Mouse (Mus musculus) forelimb bud, embryonic 11.5 days (tissue): Measurements from ENCODE around the gene Car3.

Experiments
- DNase-seq: peaks from one replicate; pipeline ENCODE4 v3.0.0-alpha.2; 2012; ENCODE audit warnings: low read depth, low spot score

Gene Car3

GRCm38 (mm10) chr3:14904165-14904564 lies 40.9 kb downstream of the Car3 start:
- DNase-seq = no peak

DNA sequence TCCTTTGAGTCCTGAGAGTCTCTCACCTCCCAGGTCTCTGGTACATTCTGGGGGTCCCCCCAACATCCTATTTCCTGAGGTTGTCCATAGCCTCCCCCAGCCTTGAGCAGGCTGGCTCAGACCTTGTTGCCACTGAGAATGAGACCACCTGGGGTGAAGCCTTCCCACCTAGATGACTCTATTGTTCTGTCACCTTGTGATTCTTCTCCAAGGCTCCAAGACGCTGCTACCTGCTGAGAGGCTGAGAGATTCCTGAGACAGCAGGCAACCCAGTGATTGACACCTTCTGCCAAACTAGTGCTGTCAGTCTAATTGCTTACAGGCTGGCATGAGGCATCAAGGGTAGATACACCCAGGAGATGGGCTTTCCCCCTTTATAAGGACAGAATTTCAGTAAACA lies 44.0 kb downstream of the Car3 start:
- no peak for DNase-seq

- DNase-seq = no peak
These were observed 48.8 kb downstream of the Car3 start for GRCm38 (mm10) chr3:14911992-14912582.

DNA sequence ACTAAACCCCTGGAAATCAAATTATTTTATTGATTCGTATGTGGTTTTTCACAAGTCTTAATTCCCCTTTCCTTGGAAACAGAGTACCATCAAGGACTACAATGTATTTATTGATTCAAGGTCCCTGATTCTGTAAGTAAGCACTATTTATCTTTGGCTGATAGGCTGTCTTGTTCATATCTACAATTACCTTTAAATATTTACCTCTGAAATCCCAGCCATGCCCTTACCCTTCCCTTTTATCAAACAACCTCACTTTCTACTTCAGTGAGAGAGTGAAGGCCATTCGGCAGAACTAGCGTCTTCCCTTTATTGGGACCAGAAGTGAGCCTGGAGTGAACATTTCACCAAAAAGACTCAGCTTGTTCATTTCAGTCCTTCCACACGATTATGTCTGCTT lies 50.5 kb downstream of the Car3 start:
- DNase-seq = no peak

DNA sequence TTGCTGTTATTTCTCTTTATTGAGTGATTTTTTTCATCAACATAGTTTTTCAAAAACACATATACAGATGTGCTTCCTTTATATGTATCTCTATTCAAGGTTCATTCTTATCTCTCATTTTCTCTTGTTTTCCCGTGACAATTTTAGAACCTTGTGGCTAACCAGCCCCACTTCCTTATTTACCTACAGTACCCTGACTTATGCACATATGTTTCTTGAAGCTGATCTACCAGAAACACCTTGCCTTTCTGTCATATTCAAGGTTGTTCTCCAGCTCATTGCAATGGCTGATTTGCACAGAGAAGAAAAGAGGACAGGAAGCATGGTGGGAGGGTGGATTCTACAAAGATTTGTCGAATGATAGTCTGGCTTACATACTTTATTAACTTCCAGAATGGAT lies 52.0 kb downstream of the Car3 start:
- DNase-seq = no peak

GRCm38 (mm10) chr3:14917261-14917660 lies 53.9 kb downstream of the Car3 start:
- no peak for DNase-seq
